Mouse (Mus musculus) right cerebral cortex, postnatal 25 days (tissue): Measurements from ENCODE around the gene Crat.

ENCODE experiments used
- DNase-seq: peaks from one replicate; pipeline ENCODE4 v3.0.0; 2022

Gene Crat

DNA sequence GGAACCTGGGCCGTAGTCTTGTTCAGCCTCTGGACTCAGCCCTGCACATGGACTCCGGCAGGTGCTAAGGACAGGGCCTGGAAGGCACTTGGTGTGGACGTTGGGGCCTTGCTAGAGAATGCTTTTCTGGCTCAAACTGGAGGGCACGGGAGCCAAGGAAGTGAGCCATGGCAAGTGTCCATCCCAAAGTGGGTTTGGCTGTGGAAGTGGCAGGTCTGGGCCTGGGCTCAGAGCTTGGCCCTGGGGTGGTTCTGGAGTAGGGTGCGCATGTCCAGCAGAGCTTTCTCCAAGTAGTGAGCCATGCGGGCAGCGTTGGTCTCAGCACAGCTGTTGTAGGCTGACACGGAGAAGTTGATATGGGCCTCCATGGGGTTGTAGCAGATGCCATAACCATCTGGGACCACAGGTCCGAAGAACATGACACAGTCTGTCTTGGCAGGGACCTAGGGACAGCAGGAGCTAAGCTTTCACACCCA lies 13.2 kb downstream of the Crat start:
- no peak for DNase-seq

DNA sequence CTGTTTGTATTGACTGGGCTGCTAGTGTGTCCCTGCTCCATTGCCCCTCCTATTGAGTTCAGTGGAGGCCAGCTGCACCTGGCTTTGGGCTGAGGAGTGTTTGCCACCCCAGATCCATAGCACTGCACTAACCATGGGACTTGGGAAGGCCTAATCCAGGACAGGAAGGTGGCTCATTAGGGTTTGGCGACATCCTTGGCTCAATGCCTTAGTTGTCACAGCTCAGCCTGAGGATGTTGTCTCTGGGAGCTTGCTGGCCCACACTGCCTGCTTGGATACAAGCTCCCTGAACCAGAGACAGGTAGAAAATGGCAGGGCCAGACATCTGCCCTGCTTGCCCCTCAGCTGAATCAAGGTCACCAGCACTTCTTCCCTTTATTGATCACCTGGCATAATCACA lies 14.0 kb downstream of the Crat start:
- DNase-seq, result no peak

DNA sequence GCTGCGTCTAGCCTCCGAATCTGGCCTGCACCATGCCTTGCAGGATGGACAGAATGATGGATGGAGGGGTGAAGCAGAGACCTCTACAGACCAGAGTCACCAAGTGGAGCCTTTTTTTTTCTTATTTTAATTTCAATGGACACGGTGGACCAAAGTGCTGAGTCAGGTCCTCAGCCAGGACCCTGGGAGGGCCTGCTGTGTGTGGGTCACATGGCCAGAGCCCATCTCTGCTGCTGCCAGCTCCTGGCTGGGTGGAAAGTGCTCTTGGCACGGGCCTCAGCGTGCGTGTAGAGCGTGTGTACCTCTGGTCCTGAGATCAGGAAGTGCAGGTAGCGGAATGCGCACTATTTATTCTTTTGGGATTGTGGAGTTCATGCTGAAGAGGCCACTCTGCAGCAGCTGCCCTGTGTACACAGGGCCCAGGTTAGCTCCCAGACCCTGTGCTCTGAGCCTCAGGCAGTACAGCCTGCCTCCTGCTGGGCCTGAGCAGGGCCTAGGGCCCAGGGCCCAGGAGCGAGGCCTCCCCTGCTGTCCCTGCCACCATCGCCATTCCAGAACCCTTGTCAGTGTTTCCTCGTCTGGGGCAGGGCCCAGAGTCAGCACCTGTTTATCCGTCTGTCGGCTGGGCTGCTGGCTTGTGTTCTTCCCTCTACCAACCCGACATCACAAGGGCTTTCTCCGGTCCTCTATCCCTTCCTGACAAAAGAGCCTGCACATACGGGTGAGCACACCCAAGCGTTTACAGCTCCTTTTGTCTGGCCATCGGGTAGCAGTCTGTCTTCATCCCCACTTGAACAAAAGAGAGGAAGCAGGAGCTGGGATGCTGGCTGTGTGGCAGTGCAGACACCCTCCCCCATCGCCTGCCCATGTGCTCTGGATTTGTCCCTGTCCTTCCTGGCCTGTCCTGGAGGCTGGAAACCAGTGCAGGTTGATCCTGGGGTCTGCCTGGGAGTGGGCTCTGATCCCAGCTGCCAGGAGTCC lies 16.1 kb downstream of the Crat start:
- no peak for DNase-seq

DNA sequence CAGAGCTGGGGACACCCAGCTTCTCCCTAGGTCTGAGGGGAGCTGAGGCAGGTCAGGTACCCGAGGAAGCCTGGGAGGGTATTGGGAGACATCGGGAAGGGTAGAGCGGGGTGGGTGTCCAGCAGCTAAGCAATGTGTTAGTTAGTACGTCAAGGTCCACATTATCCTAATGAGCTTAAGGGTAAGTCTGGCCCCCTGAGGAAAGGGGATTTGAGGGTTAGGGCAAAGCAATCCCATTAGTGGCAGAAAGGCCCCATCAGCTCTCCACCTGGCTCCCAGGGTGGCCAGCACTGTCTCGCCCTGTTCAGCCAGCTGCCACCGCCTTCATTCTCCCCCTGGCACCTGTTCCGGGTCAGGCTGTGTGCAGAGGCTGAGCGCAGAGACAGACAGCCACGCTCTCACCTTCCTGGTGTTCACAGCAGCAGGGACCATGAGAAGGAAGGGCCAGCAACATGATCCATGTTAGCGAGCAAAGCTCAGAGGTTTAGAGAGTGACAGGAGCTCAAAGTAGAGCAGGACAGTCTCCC lies 17.6 kb downstream of the Crat start:
- DNase-seq, result no peak

DNA sequence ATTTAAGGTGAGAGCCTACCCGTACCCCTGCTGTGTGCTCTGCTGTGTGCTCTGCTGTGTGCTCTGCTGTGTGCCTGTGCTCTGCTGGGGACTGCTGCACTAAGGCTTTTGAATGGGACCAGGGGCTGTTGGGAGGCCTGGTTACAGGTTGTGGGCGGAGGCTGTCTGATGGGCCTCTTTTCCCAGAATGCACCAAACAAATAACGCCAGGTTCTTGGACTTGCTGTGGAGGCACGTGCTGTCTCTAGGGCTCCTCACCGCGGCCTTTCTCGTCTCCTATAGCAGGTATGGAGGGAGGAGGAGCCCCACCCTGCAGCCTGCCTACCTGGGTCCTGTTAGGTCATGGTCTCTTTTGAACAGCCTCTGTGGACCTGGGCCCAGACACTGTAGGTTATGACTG lies 19.4 kb downstream of the Crat start:
- DNase-seq, result no peak

DNA sequence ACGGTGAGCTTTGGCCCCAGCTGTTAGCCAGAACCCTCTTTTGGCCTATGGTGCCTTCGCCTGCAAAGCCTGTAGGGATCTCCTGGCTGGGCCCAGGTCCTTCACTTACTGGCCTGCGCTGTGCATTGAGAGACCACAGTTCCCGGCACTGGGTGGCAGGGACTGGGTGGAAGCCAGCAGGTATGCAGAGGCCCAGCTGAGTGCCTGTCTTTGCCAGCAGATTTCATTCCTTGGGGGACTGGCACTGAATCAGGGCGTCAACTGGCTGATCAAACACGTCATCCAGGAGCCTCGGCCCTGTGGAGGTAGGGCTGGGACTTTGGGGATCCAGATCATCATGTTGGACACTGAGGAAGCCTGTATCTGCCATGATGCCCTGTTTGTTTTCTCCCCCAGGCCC lies 19.9 kb downstream of the Crat start:
- DNase-seq, result no peak

DNA sequence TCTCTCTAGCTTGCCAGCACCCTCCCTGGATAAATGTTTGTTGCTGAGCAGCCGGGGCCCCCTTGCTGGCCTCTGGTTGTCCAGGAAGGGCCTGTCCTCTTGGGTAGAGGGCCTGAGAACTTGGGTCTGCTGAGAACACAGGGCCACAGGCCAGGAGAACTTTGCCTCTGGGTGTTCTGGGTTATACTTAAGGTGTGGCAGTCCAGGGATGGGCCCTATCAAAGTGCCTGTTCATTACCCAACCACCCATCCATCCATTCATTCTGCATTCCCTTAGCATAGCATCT lies 22.3 kb downstream of the Crat start:
- no peak for DNase-seq

DNA sequence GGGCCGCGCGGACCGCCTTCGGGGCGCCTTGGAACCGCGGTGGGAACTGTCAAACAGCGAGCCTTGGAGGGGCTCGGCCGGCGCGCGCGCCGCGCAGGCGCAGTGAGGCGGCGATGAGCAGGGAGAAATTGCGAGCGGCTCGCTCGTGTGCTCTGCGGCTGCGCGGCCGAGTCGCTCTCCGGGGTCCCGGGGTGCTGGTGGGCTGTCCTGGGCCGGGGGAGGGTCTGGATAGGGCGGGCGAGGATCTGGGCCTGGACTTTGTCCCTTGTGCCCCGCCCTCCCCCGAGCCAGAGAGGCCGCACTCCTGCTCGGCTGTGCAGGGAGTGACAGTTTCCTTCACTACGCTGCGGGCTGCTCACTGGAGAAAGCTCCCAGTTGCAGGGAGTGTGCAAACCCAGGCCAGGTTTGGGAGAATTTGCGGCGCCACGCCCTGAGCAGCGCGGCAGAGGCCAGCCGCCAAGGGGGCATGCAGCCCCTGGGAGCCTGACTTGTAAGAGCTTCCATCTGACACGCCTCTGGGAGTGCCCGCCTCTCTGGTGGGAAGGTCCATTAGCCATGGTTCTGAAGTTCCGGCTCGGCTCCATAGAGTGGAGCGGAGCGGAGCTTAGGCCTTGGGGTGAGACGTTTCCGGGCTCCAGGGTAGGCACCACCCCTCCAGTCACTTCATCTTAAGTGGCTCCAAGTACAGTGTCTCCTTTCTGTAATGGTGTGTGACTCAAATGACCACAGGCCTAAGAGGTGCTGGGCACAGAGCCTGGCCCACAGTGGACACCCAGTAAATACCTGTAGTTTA lies 22.8 kb downstream of the Crat start:
- DNase-seq, result no peak

DNA sequence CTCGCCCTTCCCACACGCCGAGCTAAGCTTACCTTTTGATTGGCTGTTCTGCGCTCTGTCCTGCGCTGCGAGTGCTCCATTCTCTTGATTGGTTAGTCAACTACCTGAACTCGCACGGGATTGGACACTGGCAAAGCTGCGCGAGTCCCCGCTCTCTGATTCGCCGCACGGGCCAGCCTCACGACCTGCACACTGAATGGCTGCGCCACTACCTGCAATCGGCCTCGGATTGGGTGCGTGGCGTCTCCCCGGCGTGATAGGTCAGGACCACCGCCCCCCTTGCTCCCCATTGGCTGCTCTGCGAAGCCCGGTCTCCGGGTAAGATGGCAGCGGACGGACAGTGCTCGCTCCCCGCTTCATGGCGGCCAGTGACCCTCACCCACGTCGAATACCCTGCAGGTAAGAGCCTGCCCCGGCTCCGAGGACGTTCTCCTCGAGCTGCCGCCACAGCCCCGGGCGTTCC lies 23.5 kb downstream of the Crat start, which contains the start of gene Dolpp1:
TSS of gene Dolpp1 (plus strand) at position 141 of the 463 bp plus-strand sequence.
- DNase-seq, result peak; percentile 99

DNA sequence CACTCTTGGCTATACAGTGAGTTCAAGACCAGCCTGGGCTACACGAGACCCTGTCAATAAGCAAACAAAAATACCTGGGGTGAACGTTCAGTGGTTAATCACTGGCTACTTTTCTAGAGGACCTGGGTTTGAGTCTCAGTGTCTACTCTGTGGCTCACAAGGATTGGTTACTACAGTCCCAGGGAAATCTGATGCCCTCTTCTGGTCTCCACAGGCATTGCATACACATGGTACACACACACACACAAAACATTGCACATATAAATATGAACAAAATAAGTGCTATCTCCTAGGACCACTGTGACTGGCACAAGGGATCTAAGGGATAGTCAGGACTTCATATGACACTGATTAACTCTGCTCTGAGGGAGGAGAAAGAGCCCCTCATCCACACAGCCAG lies 26.6 kb downstream of the Crat start:
- DNase-seq, result no peak

DNA sequence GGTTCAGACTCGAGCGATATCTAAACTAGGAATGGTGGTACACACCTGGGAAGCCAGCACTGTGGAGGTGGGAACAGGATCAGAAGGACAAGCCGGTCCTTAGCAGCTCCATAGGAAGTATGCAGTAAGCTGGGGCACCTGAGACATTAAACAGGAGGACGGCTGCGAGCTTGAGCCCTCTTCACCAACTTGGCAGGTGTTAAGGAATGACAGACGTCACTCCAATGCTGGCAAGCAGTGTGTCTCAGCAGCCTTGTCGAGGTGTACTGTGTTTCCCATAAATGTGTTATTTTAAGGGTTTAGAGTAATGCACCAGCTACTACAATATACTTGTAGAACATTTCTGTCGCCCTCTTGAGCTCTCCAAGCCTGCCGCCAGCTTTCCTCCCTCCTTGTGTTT lies 28.7 kb downstream of the Crat start:
- DNase-seq, result no peak

DNA sequence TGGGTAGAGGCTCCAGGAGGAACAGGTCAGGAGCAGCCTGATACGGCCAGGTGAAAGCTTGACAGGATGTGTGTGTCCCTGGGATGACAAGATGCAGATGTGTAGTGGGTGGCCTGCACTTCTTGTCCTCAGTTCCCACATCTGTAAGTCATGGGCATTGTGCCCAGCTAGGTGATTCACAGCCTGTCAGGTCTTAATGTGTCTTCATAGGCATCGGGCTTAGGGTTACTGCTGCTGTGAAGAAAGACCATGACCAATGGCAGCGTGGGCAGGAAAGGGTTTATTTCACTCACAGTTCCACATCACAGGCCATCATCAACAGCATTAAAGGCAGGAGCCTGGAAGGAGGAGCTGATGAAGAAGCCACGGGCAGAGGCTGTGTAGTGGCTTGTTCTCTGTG lies 30.0 kb downstream of the Crat start:
- no peak for DNase-seq

DNA sequence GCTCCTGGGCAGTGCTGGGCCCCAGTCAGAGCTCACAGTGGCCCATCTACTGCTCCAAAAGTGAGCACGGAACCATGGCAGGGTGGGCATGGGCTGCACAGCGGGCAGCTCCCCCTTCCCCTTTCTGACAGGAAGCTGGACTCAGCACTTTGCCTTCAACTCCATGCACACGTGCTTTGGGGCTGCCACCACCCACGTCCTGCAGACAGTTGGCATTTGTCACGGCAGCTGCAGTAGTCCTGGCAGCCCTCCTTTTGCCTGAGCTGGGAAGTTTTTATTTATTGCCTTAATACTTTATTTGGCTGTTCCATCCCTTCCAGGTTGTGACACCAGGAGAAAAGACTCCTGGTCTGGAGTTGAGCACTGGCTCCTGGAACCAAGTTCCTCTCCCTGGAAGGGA lies 30.8 kb downstream of the Crat start:
- DNase-seq, result peak; percentile 35

DNA sequence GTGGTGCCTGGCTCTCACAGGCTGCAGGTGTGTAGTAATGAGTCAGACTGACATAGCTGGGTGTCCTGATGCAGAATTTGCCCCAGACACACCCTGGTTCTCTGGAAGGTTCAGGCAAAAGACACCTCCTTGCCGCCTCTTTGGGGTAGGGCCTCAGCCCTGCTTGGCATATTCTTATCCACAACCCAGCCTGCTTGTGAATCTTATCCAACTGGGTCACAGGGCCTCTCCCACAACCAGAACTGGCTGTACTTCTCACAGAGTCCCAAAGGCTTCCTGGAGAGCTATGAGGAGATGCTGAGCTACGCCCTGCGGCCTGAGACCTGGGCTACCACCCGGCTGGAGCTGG lies 34.3 kb downstream of the Crat start:
- DNase-seq, result no peak

DNA sequence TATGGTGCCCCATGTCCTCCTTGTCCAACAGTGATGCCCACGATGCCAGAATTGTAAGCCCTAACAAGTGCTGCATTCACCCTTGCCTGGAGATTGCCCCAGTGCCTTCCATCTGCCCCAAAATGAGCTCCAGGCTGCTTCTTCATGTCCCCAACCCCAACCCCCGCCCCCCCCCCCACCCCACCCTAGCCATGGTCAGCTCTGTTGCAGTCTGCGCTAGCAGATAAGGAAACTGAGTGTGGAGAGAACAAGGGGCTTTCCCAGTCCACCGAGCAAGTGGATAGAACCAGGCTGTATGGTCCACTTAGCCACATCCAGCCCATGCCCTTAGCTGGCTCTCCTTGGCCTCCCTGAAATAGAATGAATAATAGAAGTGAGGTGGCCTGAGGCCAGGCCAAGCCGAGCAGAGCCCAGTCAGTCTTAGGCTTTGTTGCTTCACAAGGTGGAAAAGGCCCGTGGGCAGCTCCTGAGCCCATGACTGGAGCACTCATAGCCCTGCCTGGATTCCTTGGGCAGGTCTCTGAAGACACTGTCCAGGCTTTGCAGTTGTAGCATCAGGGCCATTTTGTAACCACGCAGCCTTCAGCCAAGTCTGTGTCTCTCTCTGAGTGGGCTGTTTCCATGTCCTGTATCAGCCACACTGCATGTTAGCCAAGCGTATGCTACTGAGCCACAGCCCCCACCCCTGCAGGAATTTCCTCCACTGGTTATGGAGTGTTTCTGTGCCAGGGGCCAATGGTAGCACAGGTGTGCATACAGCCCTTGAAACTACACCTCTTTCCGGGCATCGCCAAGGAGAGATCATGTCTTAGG lies 34.8 kb downstream of the Crat start:
- no peak for DNase-seq

DNA sequence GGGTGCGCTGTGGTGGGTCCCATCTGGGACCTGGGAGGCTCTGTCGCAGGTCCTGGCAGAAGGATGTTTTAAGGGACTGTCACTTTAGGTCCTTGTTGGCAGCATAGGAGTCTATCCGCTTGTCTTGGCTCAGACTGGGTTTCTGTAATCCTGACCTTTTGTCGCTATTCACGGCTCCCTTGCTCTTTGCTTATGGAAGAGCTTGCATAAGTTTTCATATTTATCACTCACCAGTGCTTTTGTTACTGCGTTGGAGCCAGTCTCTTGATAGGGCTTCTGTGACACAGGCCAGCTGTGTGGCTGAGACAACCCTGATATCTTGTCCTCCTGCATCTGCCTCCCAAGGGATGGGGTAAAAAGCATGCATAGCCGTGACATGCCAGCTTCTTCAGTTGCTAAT lies 36.3 kb downstream of the Crat start:
- no peak for DNase-seq

DNA sequence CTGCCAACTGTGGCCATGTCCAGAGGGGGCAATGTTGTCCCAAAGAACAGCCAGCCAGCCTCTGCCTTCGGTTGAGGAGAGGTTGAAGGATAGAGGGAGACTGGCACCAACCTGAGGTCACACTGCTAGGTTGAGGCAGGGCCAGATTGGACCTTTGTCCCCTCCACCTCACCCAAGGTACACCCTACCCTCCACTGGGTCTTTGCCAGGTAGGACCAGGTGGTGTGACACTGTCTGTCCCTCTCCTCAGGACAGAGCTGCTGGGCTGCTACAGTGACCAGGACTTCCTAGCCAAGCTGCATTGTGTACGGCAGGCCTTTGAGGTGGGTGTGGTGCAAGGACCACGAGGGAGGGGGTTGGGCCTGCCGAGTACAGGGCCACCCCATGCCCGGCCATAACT lies 37.9 kb downstream of the Crat start:
- DNase-seq, result no peak

DNA sequence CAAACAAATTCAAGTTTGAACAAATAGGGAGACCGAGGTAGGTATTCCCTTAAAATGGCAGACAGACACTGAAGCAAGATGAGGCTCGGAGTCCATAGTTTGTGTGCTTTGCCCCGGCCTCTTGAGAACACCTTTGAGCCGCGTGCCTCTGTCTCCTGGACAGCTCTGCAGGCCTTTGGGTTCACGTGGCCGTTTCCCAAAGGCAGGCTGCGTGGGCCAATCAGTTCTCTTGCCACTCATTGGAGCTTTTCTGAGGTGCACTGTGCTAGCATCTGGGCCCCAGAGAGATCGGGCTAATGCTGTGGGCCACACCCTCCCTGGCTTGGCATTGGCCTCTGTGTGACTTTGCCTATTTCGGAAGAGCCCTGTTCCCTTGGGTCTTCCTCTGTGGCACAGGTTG lies 39.7 kb downstream of the Crat start:
- DNase-seq, result no peak

DNA sequence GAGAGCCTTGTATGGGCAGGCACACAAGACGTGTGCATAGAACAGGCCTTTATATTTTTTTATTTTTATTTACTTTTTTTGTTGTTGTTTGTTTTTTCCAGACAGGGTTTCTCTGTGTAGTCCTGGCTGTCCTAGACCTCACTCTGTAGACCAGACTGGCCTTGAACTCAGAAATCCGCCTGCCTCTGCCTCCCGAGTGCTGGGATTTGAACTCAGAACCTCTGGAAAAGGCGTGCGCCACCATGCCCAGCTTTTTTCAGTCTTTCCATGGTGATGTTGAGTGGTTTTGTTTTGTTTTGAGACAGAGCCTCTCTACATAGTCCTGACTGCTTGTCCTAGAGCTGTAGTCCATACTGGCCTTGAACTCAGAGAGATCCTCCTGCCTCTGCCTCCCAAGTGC lies 42.9 kb downstream of the Crat start:
- DNase-seq, result no peak

DNA sequence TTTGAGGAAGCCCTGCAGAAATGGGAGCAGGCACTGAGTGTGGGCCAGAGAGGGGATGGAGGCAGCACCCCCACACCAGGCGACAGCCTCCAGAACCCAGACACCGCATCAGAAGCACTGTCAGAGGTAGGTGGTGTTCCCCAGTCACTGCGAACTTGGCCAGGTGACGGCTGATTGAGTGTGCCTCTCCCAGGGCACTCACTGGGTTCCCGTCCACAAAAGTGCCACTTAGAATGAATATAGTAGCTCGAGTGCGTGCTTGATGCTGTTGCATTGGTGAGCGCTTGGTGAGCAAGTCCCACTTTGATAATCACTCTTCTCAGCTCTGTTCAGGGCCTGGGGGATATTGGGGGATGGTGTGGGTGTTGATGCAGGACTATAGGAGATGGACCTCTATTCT lies 44.1 kb downstream of the Crat start:
- no peak for DNase-seq

DNA sequence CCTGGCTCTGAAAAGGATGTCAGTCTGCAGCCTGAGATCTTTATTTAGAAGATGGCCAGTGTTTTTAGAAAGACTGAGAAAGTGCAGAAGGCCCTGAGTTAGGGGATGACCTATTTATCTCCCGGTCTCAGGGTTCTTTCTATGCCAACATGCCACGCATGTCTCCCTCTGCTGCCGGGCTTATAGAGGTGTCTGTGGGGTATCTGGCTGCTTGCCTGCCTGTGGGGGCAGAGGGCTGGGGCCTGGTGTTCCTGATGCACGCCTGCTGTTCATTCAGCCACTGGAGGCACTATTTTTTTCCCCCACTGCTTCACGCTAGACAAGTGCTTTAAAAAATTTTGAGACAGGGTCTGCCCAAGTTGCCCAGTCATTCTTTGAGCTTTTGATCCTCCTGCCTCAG lies 49.4 kb downstream of the Crat start:
- no peak for DNase-seq

DNA sequence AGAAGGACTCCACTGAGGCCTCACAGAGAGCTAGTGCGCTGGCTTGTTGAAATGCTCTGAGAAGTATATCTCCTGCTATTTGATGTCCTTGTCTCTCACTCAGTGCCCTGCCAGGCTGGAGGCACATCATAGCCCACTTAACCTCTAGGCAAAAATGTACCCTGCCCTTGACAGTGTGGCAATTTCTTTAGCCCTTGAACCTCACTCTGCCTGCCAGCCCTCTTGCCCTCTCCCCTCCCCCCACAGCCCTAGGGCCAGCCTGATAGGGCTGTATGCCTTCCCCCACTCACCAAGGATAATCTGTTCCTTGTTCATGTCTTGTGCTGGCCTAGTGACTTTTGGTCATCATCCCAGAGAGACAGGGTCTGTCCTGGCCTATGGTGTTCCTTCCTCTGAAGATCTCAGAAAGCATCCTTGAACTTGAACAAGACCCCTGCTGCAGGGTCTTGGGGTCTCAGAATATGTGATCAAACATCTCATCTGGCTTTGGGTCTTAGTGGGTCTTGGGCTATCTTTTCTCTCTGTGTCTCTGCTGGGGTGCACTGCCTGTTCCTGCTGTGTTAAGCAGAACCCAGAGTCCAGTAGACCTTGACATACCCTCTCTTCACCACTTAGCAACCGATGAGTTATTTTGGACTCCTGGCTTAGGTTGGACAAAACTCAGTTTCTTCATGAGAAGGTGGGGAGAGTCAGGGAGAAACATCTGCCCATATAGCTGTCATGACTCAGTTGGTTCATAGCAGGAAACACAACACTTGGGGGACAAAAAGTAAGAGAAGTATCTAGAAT lies 50.1 kb downstream of the Crat start:
- DNase-seq, result no peak
